Comparison of ENCODE assay signal across 23 mouse cellular contexts in the genomic region with DNA sequence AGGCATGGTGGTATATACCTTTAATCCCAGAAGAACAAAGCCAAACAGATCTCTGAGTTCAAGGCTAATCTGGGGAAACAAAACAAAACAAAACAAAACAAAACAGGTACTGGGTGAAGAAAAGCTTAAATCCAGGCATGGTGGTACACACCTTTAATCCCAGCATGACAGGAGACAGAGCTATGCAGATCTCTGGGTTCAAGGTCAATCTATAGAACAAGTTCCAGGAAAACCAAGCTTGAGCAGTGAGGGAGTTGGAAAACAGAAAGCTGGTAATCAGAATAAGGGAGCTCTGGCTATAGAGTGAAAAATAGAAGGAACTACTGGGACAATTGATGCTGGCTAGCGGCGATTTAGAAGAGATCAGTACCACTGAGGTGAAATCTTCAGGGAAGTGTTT.
"Had no signal": no experiment of that assay in that cellular context is flagged by ENCODE, and none has a peak within 500 bp of the region (broad histone marks: within the 10 kb centered on the region; RNA-seq: fewer than 3 reads in every experiment).

No protein-coding gene starts in this region.

- H3K36me3 ChIP-seq: forebrain, embryonic 12.5 days; forebrain, embryonic 15.5 days had no signal

- H3K27me3 ChIP-seq: embryonic facial prominence, embryonic 12.5 days; embryonic facial prominence, embryonic 13.5 days; embryonic facial prominence, embryonic 15.5 days; forebrain, embryonic 12.5 days; forebrain, embryonic 13.5 days; forebrain, embryonic 15.5 days had no signal

- H3K27ac ChIP-seq: embryonic facial prominence, embryonic 10.5 days; embryonic facial prominence, embryonic 12.5 days; embryonic facial prominence, embryonic 13.5 days; embryonic facial prominence, embryonic 15.5 days; forebrain, embryonic 10.5 days; forebrain, embryonic 12.5 days; forebrain, embryonic 13.5 days; forebrain, embryonic 15.5 days; gastrocnemius, adult 2 months; heart, adult 2 months; heart, embryonic 10.5 days had no signal

- H3K4me3 ChIP-seq: embryonic facial prominence, embryonic 10.5 days; embryonic facial prominence, embryonic 12.5 days; embryonic facial prominence, embryonic 13.5 days; embryonic facial prominence, embryonic 15.5 days; erythroblast, embryonic 14.5 days; forebrain, embryonic 10.5 days; forebrain, embryonic 12.5 days; forebrain, embryonic 13.5 days; forebrain, embryonic 15.5 days; gastrocnemius, adult 2 months; heart, adult 2 months; heart, embryonic 10.5 days had no signal

- H3K9me3 ChIP-seq: embryonic facial prominence, embryonic 15.5 days; forebrain, embryonic 15.5 days had no signal

- DNase-seq: cerebellum, postnatal 10 days; cerebellum, postnatal 14 days; cerebellum, postnatal 36 days; embryo, embryonic 11 days; forebrain, postnatal 0 days; gastrocnemius, adult 2 months; gastrocnemius, postnatal 10 days; gastrocnemius, postnatal 14 days; gastrocnemius, postnatal 25 days; gastrocnemius, postnatal 36 days; heart, adult 11 months; heart, adult 18-20 months; heart, adult 2 months had no signal

- H3K9ac ChIP-seq: embryonic facial prominence, embryonic 12.5 days; embryonic facial prominence, embryonic 13.5 days; embryonic facial prominence, embryonic 15.5 days; forebrain, embryonic 12.5 days; forebrain, embryonic 13.5 days; forebrain, embryonic 15.5 days; forebrain, postnatal 0 days had no signal
